Mouse (Mus musculus): ENCODE data around the gene Ccdc116.
"Not testable (repeated sequence)": the region's sequence is repeated elsewhere in the genome, so short reads cannot be mapped to it uniquely, and the experiment has no call there.

Ccdc116 gene

DNA sequence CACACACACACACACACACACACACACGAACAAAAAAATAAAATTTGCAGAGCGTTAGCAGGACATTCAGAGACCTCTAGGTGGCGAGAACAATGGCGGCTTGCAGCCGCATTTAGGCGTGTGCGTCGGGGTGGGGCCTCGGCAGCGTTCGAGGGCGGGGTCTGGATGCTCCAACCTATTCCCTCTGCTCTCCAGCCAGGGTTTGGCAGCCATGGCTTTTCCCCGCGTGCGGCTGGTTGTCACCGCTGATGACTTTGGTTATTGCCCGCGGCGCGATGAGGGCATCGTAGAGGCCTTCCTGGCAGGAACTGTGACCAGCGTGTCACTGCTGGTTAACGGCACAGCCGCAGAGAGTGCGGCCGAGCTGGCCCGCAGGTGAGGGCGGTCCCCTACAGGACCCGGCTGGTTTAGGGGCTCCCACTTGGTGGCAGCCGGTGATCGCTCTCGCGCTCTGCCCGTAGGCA is at the start of gene Ccdc116:
Gene Ccdc116, minus strand, starts transcription at position 458 of the 464 bp plus-strand sequence.
- DNase-seq: peak; percentile 76

DNA sequence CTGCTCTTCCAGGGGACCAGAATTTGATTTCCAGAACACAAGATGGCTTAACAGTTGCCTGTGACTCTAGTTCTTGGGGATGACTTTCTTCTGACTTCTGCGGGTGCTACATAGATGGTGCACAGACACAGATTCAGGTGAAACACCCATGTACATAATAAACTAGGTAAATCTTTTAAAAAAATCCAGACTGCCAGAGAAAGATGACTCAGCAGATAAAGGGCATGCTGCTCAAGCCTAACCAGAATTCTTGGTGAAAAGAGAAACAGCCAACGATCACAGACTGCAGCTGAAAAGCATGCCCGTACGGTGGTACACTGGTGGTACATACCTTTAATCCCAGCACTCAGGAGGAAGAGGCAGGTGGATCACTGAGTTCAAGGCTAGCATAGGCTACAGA is 46.8 kb upstream of the Ccdc116 start:
- DNase-seq: no peak

DNA sequence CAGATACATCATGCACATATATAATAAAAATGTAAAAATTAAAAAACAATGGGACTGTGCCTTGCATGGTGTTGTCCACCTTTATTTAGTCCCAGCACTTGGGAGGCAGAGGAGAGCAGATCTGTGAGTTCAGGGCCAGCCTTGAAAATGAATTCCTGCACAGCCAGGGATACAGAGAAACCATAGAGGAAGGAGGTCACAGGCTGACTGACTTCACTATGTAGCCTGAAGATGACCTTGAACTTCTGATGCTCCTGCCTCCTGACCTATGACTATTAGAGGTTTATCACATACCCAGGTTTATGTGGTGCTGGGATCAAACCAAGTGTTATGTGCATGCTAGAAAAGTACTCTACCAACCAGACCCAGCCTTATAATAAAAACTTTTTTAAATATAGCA is 38.4 kb upstream of the Ccdc116 start:
- no peak for DNase-seq

DNA sequence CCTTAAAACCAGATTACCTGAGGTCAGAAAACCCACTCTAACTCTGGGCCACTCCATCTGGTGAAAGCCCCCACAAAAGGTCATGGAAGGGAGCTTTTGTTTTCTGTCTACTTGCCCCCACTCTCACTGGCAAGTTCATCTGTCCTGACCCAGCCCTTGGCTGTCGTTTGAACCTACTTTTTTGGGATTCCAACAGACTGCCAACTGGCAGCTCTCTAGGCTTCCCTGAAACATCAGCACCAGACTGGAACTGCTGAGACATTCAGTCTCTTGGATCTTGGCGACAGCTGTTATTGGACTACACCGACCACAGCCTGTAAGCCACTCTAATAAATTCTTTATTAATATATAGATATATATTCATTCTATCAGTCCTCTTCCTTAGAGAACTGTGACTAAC is 36.0 kb upstream of the Ccdc116 start:
- DNase-seq: no peak

DNA sequence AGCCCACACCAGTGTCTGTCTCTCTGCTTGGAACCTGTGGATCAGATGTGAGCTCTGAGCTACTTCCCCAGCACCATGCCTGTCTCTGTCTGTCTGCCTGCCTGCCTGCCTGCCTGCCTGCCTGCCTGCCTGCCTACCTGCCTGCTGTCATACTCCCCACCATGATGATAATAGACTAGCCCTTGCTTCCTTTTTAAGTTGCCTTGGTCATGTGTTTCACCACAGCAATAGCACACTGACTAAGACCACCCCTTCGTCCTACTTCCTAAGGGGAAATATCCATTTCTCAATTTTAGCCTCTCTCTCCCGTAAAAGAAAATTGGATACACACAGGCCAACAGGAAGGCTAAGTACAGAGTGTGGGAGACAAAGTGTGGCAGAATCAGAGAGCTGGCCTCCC is 35.1 kb upstream of the Ccdc116 start:
- DNase-seq: no peak

DNA sequence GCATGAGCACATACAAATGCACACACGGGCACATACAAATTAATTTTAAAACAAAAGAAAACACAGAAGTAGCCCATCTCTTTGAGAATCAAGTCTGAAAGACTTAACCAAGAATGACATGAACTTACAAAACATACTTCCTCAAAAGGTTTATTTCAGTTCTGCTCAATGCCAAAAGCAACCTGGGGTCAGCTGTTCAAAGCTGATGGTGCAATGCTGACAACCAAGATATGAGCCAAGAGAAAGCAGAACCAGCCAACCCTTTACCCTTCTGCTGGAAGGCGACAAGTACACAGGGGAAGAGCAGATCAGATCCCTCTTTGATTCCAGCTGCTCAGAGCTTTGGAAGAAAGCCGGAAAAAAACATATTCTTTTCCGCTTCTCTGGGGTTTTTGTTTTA is 34.4 kb upstream of the Ccdc116 start:
- DNase-seq: no peak

DNA sequence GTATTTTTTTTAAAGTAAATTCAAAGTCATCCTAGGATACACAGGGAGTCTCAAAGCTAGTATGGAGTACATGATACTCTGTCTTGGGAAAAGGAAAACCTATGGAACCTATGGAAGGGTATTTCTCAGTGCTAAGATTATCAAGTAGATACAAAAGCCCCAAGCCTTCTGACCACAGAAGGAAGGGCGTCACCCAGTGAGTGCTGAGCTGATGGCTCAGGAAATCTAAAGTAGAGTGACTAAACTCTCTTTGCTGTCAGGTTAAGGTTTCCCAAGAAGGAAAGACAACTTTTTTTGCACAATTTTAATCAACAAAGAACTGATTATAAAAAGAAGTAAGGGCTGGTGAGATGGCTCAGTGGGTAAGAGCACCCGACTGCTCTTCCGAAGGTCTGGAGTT is 32.7 kb upstream of the Ccdc116 start:
- no peak for DNase-seq

DNA sequence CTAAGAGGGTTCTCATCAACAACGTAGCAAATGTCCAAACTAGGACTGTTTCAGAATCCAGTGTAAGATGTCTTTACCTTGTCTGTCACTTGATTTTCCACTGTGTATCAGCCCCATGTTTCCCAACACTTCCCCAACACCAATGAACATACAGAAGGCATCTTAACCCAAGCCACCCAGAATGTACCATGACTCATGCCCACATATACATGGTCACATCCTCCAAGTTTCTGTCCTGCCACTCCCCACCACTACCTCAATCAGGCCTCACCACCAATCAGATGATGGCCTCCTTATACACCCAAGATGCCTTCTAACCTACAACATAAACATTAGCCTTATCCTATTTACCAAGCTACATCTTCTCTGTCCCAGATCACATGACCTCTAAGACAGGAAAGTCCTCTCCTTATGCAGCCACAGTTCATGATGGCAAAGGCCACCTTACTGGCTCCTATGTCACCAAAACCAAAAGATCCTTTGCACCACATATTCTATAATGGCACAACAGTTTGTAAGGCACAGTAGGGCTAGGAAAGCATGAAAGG is 30.7 kb upstream of the Ccdc116 start:
- DNase-seq: no peak

DNA sequence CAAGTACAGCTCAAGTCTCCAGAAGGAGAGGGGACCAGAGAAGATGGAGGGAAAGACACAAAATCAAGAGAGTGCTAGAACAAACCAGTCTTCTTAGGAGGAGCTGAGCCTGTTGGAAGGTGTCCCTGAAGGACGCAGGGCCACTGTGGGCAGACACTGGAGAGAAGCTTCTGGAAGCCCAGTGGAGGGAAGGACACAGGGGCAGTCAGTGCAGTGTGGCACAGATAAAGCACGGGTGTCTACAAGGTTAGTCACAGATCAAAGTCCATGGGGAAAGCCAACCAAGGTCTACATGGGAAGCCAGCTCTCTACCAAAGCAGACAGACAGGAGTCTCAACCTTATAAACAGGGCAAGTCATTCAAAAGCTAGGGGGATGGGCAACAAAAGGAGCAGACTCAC is 28.7 kb upstream of the Ccdc116 start:
- DNase-seq: no peak

DNA sequence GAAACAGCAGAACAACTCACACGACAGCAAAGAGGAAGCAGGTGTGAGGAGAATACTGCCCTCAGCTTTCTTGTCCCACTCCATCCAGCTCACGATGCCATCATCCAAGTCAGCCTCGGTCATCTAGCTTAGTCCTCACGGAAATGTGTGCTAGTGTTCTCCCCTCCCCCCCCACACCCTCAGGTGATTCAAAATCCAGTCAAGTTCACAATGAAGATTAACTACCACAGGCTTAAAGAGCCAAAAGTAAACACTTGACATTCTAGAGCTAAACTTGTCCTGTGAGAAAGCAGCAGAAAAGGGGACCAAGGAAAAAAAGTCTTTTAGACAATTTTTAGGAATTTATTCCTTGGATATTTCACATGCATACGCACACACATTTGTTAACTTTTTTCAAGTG is 21.0 kb upstream of the Ccdc116 start:
- DNase-seq: no peak

DNA sequence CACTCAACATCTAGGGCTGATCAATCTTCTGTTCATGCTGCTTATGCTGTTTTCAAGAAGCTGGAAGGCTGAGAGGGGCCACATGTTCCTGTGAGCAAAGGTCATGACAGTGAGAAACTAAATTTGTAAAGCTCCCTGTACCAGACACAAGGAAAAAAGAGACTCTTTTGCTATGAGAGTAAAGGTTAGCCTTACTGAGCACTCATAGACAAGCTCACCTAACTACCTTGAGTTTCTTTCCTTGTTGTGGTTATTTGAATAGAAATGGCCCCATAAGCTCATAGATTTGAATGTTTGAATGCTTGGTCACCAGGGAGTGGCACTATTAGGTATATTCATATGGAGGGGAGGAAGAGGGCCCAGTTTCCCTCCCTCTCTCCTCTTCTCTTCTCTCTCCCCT is 20.1 kb upstream of the Ccdc116 start:
- DNase-seq: no peak

DNA sequence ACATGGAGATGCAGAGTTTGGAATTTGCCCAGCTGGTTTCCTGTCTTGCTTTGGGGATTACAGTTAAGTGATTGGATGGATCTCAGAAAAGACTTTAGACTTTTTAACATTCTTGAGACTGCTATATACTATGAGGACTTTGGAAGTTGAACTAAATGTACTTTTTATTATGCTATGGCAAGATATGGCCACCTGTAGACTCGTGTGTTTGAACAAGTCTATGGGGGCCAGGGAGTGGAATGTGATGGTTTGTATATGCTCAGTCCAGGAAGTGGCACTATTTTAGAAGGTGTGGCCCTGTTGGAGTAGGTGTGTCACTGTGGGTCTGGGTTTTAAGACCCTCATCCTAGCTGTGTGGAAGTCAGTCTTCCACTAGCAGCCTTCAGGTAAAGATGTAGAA is 18.4 kb upstream of the Ccdc116 start:
- not testable (repeated sequence) for DNase-seq

DNA sequence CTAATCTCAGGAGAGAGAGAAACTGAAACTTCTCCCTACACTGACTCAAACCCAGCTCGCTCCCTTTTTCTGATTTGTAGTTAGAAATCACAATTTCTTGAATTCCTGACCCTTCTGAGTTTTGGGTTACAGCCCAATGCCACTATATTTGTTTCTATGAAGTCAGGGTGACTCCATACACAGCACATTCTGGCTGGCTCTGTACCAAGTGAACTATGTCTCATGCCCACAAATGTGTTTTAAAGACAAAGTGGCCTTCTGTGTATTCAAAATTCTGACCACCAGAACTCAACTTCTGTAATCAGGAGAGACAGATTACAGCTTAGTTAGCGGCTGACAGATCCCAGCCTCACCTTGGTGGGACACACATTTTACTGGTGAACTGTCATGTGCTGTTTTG is 7.3 kb upstream of the Ccdc116 start:
- no peak for DNase-seq

DNA sequence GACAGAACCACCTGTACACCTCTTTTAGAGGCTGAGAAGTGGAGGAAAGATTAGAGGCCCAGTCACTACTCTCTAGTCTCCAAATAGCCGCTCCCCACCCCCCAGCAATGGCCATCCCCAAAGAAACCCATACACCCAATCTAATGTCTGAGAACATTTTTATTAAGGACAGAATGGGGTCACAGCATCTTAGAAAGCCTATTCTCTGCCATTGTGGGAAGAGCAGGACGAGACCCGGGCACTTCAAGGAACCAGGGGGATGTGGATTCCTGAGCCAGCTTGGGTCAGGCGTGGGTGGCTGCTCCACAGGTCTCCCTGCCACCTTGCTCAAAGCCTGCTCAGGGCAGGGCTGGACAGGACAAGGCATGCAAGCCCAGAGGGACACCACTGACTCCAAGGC is 4.8 kb upstream of the Ccdc116 start:
- no peak for DNase-seq

DNA sequence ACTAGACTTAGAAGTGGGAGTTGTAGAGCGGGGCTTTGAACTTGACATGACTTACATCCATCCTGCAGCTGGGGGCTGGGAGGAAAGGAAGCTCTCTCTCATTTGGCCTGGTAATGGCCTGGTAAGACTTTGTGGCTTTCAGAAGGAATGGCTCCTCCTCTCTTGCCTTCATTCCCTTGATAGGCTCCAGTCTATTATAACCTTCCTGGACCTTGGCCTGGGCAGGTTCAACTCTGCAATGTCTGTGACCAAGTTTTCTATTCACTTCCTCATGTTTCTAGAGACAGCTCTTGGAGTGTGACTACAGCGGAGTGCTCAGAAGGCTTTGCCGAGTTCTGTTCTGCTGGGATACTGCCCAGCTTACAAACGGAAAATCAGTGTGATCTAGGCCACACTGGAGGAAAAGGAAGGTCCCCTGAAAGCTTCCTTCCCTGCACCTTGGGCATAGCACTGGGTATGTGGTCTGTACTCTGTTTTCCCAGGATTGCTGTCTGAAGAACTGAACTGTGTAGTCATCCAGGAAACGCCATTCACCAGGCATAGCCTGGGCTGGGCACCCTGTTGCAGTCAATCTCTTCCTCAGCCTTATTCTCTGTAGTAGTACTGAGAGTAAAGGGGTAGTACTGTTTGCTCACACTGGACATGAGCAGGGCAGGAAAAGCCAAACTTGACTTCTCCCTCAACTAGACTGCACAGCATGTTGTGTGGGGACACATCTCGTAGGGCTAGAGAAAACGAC is 3.7 kb upstream of the Ccdc116 start:
- no peak for DNase-seq

DNA sequence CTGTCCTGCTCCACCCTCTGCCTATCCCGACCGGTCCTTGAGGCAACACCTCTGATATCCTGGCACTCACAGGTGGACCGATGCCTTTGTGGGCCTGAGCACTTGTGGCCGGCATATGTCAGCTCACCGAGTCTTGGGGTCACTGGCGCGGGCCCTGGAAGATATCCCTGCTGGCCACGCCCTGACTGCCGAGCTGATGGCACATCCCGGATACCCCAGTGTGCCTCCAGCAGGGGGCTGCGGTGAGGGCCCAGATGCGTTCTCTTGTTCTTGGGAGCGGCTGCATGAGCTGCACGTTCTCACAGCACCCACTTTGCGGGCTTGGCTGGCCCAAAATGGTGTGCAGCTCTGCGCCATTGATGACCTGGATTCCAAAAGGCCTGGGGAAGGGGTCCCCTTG is 1.1 kb upstream of the Ccdc116 start:
- DNase-seq: peak; percentile 71

DNA sequence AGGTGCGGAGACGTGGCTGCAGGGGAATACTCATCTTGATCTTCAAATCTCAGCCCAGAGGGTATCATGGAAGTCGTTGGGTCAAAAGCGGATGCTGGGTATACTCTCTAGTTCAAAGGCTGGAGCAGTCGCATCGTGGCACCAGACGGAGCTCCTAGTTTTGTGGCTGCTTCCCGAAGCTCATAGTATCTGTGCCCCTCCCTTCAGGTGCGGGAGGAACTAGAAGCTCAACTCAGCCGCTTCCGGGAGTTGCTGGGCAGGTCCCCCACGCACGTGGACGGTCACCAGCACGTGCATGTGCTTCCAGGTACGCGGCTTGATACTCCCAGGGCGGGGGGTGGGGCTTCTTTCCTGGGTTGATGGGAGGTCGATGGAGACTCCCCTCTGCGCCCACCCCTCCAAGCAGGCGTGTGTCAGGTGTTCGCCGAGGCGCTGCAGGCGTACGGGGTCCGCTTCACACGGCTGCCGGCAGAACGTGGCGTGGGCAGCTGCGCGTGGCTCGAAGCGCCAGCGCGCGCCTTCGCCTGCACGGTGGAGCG is 431 bp upstream of the Ccdc116 start:
- DNase-seq: peak; percentile 33

DNA sequence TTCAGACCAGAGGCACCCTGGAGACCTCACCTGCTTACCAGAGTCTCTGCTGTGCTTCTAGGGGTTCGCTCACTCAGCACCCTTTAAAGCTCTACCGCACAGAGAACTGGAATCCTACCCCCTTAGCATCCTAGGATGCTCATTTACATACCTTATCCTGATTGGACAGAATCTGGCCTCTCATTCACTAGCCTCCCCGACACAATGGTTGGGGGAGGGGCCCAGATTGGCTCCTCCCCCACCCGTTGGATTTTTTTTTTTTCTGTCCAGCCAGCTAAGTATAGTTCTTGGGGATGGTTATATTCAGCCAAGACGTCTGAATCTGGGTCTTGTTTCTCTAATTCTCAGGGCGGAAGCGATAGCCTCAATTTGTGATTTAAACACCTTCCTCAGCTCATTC is 2.7 kb downstream of the Ccdc116 start, which contains the start of gene Ydjc:
Gene Ydjc, plus strand, starts transcription at position 283 of the 400 bp plus-strand sequence.
- DNase-seq: no peak

DNA sequence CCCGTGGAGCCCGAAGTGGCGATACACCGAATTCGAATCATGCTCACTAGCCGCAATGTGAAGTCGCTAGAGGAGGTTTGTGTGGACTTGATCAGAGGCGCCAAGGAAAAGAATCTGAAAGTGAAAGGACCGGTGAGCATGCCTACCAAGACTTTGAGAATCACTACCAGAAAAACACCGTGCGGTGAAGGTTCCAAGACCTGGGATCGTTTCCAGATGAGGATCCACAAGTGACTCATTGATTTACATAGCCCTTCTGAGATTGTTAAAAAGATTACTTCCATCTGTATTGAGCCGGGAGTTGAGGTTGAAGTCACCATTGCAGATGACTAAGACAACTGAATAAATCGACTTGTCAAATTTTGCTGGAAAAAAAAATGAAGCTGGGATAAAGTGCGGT is 9.7 kb downstream of the Ccdc116 start:
- no peak for DNase-seq

DNA sequence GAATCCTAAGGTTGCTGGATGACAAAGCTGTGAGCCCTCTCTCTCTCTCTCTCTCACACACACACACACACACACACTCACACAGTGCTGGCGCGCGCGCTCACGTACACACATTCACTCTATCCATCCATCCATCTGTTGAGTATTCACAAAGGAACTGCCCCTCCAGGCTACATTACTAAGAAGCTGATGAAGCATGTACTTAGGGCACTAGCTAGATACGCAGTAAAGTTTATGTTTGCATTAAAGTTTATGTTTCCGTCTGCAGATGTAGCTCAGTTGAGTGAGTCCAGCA is 14.2 kb downstream of the Ccdc116 start:
- DNase-seq: no peak

DNA sequence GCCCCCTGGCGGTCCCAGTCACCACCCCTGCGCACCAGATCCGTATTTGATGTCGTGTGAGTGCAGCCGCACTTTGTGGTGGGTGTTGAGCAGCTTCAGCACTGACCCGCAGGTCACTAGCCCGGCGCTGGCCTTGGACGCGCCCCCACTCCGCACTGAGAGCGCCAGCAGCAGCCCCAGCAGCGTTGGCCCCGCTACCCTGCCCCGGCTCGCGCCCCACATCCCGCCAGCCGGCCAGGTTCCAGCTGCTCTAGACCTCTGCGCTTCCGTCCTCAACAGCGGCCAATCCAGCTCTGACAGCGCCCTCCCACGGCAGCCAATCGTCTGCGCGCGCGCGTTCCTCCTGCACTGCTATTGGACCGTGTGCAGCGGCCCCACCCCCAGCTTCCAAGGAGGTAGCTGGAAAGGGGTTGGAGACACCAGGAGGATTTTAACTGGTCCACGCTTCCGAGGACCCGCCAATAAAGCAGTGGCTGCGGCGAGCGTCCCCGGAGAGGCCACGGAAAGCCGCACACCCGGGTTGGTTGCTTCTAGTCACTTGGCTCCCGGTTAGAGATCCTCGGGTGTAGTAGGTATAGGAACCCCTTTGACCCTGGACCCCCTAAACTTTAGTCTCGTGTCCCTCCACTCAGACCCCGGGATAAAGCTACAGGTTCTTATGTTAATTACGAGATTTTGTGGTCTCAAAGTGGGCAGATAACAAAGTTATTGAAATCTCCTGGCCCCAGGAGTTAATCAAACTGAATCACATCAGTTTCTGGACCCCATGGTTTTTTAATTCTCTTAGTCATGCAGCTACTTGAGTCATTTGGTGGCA is 14.7 kb downstream of the Ccdc116 start, which contains the start of gene Sdf2l1:
Gene Sdf2l1, minus strand, starts transcription at position 295 of the 817 bp plus-strand sequence.
- peak; percentile 97 for DNase-seq

DNA sequence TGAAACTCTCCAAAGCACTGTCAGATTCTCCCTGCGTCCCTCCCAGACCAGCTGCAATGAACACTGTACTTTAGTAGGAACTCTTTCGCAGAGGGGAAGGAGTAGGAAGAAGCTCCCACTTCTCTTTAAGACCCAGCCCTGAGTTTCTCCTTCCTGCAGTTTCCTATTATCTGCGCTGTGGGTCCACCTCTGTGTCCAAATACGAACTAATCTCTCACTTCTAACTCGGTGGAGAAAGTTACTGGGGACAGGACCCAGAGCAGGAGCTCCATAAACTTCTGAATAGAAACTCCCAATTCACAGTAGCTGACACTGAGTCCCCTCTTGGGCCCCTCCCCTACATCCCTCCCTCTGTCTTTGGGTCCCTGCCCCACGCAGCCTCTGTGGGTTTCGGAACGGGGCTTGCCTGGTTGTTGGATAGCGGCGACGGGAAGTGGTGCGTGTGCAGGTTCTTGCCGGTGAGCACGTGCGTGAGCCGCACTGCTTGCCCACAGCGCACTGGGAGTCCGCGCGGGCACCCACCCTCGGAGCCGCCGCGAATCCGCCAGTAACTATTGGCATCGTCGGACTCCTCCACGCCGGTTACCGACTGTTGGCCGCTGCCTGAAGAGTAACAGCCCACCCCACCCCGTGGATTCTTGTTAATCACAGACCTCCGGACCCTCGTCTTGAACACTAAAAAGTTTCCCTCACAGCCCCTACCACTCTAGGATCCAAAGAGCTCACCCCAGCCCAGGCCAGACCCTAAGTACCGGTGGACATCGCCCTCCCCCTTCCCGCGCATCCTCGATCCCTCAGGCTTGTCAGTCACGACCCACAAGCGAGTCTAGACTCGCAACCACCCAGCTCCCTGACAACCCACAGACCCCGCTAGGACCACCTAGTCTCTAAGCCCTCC is 15.6 kb downstream of the Ccdc116 start:
- DNase-seq: peak; percentile 46

DNA sequence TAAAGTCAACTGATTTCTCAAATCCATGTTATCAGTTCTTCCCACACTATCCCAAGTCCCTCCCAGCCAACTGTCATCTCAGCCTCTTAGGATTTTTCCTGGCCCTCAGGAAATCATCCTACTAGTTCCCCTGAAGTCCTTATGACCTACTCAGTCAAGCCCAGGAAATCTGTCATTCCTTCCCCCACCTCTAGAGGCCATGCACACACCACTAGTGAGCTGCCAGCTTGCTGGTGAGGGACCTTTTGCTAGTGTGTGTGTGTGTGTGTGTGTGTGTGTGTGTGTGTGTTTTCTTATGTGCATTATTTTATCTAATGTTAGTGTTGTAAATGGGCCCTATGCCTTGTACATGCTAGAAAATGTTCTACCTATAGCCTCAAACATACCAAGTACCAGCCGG is 19.7 kb downstream of the Ccdc116 start:
- DNase-seq: peak; percentile 75
